Mouse (Mus musculus) embryonic facial prominence, embryonic 10.5 days (tissue): ENCODE data around the gene Gm28635. TPM values are rescaled to one million over a fixed set of nuclear protein-coding genes. Genes with fewer than 3 reads are reported as not detected.

Experiments used
- DNase-seq: peaks from one replicate; pipeline ENCODE4 v3.0.0-alpha.2; 2017; ENCODE audit warnings: low spot score
- H3K27ac ChIP-seq: fragments of 300-500 bp; sonication (generic); replicated peaks from 2 replicates; pipeline ENCODE4 v1.5.1; 2016; ENCODE audit warnings: mild to moderate bottlenecking
- H3K27me3 ChIP-seq: fragments of 300-500 bp; sonication (generic); replicated peaks from 2 replicates; pipeline ENCODE4 v1.6.1; 2016; ENCODE audit warnings: low read depth, mild to moderate bottlenecking; ENCODE audit not compliant: poor library complexity, severe bottlenecking
- H3K36me3 ChIP-seq: fragments of 300-500 bp; sonication (generic); replicated peaks from 2 replicates; pipeline ENCODE4 v1.6.1; 2016; ENCODE audit warnings: mild to moderate bottlenecking, moderate library complexity
- H3K4me1 ChIP-seq: fragments of 300-500 bp; sonication (generic); 2 replicates; pipeline ENCODE4 v1.6.1; 2016
- H3K4me3 ChIP-seq: fragments of 300-500 bp; sonication (generic); 2 replicates; pipeline ENCODE4 v1.5.1; 2016; ENCODE audit warnings: mild to moderate bottlenecking, moderate library complexity
- H3K9me3 ChIP-seq: fragments of 300-500 bp; sonication (generic); 2 replicates; pipeline ENCODE4 v1.6.1; 2016; ENCODE audit warnings: mild to moderate bottlenecking
- WGBS: fragments of 180-500 bp; shearing (Covaris S2); methylation state at CpG from one replicate; pipeline ENCODE4 v1.1.7; 2016; 5-methylcytosine and 5-hydroxymethylcytosine counted together
- polyA plus RNA-seq: library from polyadenylated mRNA; unstranded; fragments of >200 nt; fragmentation: Nextera tagmentation; extraction: Ambion mirVana; gene quantifications from 2 replicates; pipeline ENCODE4 v1.2.1, GENCODE M21; 2016

Gm28635 gene
- polyA plus RNA-seq, 1 experiment from 2014 or later: not detected

DNA sequence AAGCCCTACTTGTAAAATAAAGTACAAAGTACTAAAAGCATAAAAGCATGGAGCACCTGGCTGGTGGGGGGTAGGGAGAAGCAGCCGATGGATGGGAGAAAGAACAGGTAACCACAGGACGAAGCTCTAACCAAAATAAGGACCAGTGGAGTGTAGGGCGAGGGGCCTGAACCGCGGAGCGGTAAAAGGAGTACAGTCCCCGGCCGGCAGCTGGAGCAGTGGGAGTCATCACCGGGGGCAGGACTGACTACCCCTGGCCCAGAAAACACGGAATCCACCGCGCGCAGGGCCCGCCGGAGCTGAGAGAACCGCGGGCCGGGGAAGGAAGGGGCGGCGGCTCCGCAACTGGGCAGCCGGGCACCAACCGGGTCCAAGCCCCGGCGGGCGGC is 36.6 kb upstream of the Gm28635 start:
- DNase-seq: no peak
- peak overlapping the region; percentile 96 for H3K27ac ChIP-seq

DNA sequence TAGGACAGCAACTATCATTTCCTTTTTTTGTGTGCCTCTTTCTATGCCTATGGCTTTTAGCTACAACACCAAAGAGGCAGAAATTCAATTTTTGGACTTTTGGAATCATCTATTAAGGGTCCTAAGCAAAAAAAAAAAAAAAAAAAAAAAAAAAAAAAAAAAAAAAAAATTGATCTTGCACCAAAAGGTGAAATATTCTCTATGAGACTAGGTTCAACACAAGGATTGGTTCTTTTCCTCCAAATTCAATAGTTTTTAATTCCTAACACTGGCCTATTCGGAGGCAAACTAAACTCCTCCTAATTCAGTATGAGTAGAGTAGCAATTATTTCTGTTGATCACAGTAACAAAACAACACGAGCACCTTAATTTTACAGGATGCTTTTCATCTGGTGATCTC is 34.1 kb upstream of the Gm28635 start:
- H3K4me3 ChIP-seq: no peak overlapping the region
- H3K4me1 ChIP-seq: peaks cover 26% of the 10 kb centered on the region
- WGBS: 92% methylated on average over 2 of the region's 2 CpGs
- no peak overlapping the region for H3K27ac ChIP-seq
- H3K9me3 ChIP-seq: no peaks in the 10 kb centered on the region
- no peaks in the 10 kb centered on the region for H3K27me3 ChIP-seq
- peaks cover 45% of the 10 kb centered on the region for H3K36me3 ChIP-seq
- DNase-seq: no peak

More for the DNA sequence above, 36.6 kb upstream of the Gm28635 start:
- Histone ChIP-seq H3K36me3 (peaks cover 20% of the 10 kb centered on the region), H3K27me3 (no peaks in the 10 kb centered on the region), H3K9me3 (no peaks in the 10 kb centered on the region), H3K4me1 (peaks cover 24% of the 10 kb centered on the region), H3K4me3 (peak overlapping the region; percentile 96)
- under 1% methylated on average over 26 of the region's 26 CpGs for WGBS

DNA sequence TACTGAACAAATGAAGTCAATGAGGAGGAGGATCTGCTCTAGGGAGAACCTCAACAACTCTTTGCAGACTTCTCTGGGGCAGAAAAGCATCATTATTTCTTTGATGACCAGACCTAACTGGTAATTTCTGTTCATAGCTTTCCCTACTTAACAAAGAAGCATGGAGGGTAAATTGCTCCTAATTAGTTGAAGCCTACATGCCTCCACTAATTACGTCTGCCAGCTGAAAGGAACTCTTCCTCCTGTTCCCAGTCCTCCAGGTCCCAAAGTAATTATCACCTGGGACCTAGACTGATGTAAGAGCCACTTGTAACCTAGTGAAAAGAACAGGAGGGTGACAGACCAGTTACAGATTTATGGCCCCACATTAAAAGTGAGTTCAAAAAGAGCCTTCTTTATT is 29.7 kb upstream of the Gm28635 start:
- H3K36me3 ChIP-seq: peaks cover 86% of the 10 kb centered on the region
- 64% methylated on average over 1 of the region's 1 CpGs for WGBS

DNA sequence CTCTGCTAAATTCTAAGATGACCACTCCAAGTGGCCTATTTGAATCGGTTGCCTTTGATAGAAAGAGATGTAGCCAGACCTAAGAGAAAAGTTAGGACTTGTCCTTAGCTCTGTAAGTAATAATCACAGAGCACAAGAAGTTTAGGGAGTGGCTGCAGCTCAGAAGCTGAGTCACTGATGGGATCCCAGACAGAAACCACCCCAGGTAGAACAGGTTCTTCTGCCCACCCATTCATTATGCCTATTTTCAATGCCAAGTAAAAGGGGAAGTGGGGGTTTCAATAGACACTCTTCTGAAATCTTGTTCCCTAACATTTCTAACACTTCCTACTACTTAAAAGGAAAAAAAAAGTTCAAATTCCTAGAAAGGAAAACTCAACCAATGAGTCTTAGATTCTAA is 27.5 kb upstream of the Gm28635 start:
- 93% methylated on average over 1 of the region's 1 CpGs for WGBS
- Histone ChIP-seq H3K27ac (no peak overlapping the region), H3K4me1 (peaks cover 4% of the 10 kb centered on the region; the same call in 1 of the 2 replicates), H3K36me3 (peaks cover 94% of the 10 kb centered on the region), H3K27me3 (no peaks in the 10 kb centered on the region), H3K4me3 (no peak overlapping the region), H3K9me3 (no peaks in the 10 kb centered on the region)
- no peak for DNase-seq

More for the DNA sequence above, 29.7 kb upstream of the Gm28635 start:
- Histone ChIP-seq H3K4me3 (no peak overlapping the region), H3K4me1 (peaks cover 4% of the 10 kb centered on the region; the same call in 1 of the 2 replicates), H3K9me3 (no peaks in the 10 kb centered on the region), H3K27me3 (no peaks in the 10 kb centered on the region), H3K27ac (no peak overlapping the region)
- DNase-seq: no peak

DNA sequence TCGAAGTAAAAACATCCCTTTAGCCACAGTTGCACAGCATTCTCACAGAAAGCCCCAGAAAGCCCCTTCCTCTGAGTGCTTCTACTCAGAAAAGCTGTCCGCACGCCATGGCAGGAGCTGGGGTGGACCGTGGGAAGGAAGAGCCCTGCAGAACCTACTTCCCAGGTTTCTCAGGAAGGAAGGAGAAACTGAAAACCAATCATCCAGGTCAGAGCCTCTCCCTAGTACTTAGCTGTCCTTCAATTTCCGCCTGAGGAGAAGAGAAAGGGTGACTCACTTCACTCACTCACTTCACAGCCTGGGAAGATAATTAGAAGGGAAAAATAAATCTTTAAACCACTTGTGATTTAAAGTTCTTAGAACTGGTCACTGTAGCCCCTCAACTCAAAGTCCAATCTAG is 26.5 kb upstream of the Gm28635 start:
- WGBS: 76% methylated on average over 5 of the region's 5 CpGs
- no peaks in the 10 kb centered on the region for H3K9me3 ChIP-seq

DNA sequence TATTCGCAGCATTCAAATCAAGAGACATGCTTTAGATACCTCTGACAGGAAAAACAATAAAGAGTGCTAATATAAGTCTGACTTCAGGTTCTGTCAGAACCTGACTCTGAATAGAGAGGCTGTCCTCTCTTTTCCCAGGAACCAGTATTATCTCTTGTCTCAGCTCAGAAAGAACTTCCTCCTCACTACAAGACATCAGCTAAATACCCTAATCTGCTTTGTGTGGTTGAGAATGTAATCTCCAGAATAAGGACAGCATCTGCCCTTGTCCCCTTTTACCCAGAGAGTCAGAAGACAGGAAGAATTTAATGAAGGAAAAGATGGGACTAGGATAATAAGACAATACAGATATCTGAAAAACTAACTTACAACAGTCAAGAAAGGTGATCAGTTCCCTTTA is 25.7 kb upstream of the Gm28635 start:
- H3K4me1 ChIP-seq: peaks cover 4% of the 10 kb centered on the region; the same call in 1 of the 2 replicates
- no peaks in the 10 kb centered on the region for H3K9me3 ChIP-seq
- H3K4me3 ChIP-seq: no peak overlapping the region
- peaks cover 94% of the 10 kb centered on the region for H3K36me3 ChIP-seq
- 92% methylated on average over 1 of the region's 1 CpGs for WGBS
- no peak overlapping the region for H3K27ac ChIP-seq
- DNase-seq: no peak
- H3K27me3 ChIP-seq: no peaks in the 10 kb centered on the region

More for the DNA sequence above, 26.5 kb upstream of the Gm28635 start:
- no peak overlapping the region for H3K4me3 ChIP-seq
- H3K27ac ChIP-seq: no peak overlapping the region
- DNase-seq: no peak
- peaks cover 4% of the 10 kb centered on the region; the same call in 1 of the 2 replicates for H3K4me1 ChIP-seq
- H3K36me3 ChIP-seq: peaks cover 94% of the 10 kb centered on the region
- no peaks in the 10 kb centered on the region for H3K27me3 ChIP-seq

DNA sequence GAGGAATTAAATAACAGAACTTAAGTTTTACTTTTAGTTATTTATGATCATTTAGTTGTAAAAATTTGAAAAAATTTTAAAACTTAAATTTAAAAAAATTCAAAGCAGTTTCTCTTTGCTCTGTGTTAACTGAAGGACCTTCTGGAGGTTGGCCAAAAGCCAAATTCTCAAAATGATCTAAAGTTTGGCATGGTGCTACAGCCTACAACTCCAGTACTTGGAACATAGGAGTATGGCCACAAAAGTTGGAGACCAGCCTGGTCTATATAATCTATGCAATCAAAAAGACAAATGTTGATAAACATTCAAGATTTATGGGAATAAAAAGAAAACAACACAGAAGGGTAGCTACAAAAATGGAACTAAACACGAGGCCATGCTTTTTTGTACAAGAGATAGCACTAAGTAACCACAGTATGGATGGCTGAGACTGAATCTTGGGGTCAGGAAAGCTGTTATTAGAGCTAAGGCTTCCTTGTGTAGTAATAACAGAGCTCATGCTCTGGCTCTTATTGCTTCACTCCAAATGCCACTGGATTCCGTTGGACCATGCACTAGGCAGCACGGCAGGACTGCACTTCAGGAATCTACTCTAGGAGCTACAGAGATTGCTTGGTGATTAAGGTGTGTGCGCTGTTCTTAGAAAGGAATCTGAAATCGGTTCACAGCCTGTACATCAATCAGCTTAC is 17.3 kb upstream of the Gm28635 start:
- no peak for DNase-seq
- H3K27me3 ChIP-seq: no peaks in the 10 kb centered on the region
- WGBS: 89% methylated on average over 5 of the region's 5 CpGs
- peaks cover 98% of the 10 kb centered on the region for H3K36me3 ChIP-seq
- H3K4me1 ChIP-seq: no peaks in the 10 kb centered on the region
- no peaks in the 10 kb centered on the region for H3K9me3 ChIP-seq
- no peak overlapping the region for H3K27ac ChIP-seq
- no peak overlapping the region for H3K4me3 ChIP-seq

DNA sequence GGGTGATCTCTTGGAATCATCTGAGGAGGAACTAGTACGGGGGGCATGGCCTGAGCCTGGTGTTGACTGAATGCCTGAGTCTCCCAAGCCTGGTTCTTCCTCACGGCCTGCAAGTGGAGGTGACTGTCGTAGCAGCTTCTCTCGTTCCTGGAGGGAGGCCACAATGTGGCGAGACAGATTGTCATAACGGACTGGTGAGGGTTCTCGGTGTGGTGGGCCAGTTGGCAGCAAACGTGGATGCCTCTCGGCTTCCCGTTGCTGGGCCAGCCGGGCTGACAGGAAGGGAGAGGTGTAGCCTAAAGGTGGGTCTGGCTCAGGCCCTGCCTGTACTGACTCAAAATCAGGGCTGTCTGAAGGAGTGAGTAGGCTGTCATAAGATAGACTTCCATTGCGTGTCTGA is 12.2 kb upstream of the Gm28635 start:
- Histone ChIP-seq H3K4me3 (no peak overlapping the region), H3K27ac (no peak overlapping the region), H3K27me3 (no peaks in the 10 kb centered on the region), H3K36me3 (peaks cover 97% of the 10 kb centered on the region), H3K4me1 (no peaks in the 10 kb centered on the region), H3K9me3 (no peaks in the 10 kb centered on the region)
- WGBS: 91% methylated on average over 12 of the region's 12 CpGs
- DNase-seq: no peak

DNA sequence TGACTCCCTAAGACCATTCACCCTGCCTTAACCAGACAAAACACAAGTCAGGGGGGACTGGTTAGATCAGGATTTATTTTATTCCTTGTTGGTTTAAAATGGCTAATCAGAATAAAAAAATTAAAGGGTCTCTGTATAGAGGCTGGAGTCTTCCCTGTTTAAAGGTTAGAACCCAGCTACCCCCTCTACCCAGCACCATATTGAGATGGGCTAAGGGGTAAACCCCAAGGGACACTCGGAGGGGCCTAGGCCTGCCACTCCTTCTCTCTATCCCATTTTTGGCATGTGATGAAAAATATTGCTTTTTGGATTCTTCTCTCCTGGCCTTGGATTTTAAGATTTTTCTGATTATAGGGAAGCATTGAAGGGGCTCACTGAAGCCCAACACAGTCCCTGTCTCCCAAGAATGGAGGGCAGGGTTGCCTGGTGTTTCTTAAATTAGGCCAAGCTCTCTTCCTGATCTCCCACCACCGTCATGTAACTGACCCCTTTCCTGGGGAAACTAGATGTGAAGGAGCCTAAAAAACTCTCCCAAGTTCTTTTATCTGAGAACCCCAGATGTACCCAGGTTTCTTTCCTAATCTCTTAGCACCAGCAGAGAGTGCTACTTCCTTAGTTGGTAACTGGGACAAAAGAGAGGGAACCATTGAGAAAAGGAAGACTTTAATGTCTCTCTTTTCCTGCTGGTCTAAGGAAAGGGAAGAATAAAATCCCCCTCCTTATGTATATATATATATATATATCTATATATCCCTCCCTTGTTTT is 10.4 kb upstream of the Gm28635 start:
- H3K4me3 ChIP-seq: no peak overlapping the region
- H3K27me3 ChIP-seq: no peaks in the 10 kb centered on the region
- no peaks in the 10 kb centered on the region for H3K4me1 ChIP-seq
- H3K36me3 ChIP-seq: peaks cover 97% of the 10 kb centered on the region
- DNase-seq: no peak
- no peaks in the 10 kb centered on the region for H3K9me3 ChIP-seq
- no peak overlapping the region for H3K27ac ChIP-seq
- 85% methylated on average over 2 of the region's 2 CpGs for WGBS

DNA sequence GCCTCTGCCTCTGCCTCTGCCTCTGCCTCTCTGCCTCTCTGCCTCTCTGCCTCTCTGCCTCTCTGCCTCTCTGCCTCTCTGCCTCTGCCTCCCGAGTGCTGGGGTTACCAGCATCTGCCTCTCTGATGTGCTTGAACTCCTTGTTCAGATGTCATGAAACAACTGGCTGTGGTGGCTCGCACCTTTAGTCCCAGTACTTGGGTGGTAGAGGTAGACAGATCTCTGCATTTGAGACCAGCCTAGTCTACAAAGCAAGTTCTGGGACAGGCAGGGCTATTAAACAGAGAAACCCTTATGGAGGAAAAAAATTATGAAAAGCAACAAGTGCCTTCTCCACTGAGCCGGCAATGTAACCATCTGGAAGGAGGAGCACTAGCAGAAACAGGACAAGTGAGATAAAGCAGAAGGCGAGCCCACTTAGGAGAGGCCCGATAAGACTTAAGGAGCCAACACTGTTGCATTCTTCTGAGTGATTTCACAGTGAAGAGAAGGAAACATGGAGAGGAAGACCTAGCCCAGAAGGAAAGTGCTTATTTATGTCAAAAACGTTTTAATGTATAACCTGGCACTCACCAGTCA is 4.9 kb upstream of the Gm28635 start:
- Histone ChIP-seq H3K27ac (no peak overlapping the region), H3K9me3 (no peaks in the 10 kb centered on the region), H3K27me3 (no peaks in the 10 kb centered on the region), H3K4me3 (no peak overlapping the region), H3K36me3 (peaks cover 75% of the 10 kb centered on the region), H3K4me1 (peaks cover 9% of the 10 kb centered on the region)
- 81% methylated on average over 6 of the region's 6 CpGs for WGBS
- DNase-seq: no peak

DNA sequence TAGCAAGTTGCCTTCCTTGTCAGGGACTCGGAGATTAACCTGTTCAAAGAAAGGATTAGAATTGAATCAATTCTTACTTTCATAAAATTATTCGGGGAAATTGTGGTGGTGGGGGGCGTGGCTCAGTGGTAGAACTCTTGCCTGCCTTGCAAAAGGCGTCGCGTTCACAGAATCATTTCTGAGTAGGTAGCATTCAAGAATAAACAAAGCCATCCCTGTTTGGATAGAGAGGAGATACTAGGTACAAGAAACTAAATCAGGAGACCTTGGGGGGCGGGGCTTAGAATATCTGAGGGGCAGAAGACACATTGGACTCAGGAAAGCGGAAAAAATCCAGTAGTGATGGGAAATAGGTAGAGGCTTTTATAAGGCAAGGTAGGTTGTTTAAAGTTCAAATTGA is 1.2 kb upstream of the Gm28635 start, which contains the start of gene Tmx2:
Gene Tmx2 (minus strand): TSS at position 125 of the 400 bp plus-strand sequence.
- DNase-seq: no peak
- 19% methylated on average over 8 of the region's 8 CpGs for WGBS
- H3K27ac ChIP-seq: peak within 1 kb of the TSS; percentile 82
- H3K4me1 ChIP-seq: peaks cover 25% of the 10 kb centered on the region
- peaks cover 63% of the 10 kb centered on the region for H3K36me3 ChIP-seq
- H3K27me3 ChIP-seq: no peaks in the 10 kb centered on the region
- H3K4me3 ChIP-seq: peak within 1 kb of the TSS; percentile 73
- no peaks in the 10 kb centered on the region for H3K9me3 ChIP-seq

DNA sequence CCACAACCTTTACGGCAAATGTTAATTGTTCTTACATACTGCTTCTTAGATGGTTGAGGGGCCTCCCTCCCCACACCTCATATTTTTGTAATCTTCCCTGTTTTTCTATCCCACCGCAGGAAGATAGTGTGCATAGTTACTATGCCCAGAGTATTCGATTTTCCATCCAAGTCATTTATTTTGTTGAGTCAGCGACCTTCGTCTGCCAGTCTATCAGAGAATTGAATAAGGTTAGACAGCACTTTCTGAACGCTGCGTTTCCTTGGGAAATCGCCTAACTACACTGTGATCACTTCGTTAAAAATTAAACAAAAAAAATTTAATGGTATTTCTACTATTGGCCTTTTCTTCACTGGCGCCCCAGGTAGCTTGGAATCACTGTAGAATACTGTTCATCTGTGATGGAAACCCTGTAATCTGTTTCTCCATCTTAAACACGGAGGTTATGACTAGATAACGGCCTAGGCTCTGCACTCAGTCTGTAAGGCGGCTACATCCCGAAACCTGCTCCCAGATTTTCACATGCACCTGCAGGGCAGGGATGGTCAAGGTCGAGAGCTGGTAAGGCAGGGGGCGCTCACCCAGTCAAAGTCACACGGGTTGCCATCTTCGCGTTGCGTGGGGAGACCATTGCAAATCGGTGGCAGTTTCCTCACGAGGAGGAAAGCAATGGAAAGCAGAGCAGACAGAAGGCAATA is 422 bp downstream of the Gm28635 start:
- no peak for DNase-seq
- Histone ChIP-seq H3K36me3 (peaks cover 63% of the 10 kb centered on the region), H3K27ac (peak overlapping the region; percentile 80), H3K4me3 (peak overlapping the region; percentile 73), H3K27me3 (no peaks in the 10 kb centered on the region), H3K9me3 (no peaks in the 10 kb centered on the region), H3K4me1 (peaks cover 25% of the 10 kb centered on the region)
- 12% methylated on average over 22 of the region's 22 CpGs for WGBS
